Mouse (Mus musculus) cerebellum, postnatal 25 days (tissue): ENCODE data around the gene Zfp790.
A peak's percentile ranks its signal among the peaks of the same experiment; 100 is the strongest.
"Not testable (repeated sequence)": the region's sequence is repeated elsewhere in the genome, so short reads cannot be mapped to it uniquely, and the experiment has no call there.

Source experiments
- DNase-seq, 2 experiments: peaks; one replicate each; pipeline ENCODE4 v3.0.0; 2021; ENCODE audit warnings: mixed read lengths in 2 of 2

Gene Zfp790

GRCm38 (mm10) chr7:29844616-29845015, 28.7 kb downstream of the Zfp790 start:
- DNase-seq, result no peak

GRCm38 (mm10) chr7:29852831-29853218, 36.9 kb downstream of the Zfp790 start:
- no peak for DNase-seq

GRCm38 (mm10) chr7:29853219-29853842, 37.4 kb downstream of the Zfp790 start, which contains the start of gene Zfp940:
Zfp940 (minus strand) TSS chr7:29853669.
- peak; percentile 89 to 90 for DNase-seq

GRCm38 (mm10) chr7:29859532-29860517, 43.9 kb downstream of the Zfp790 start, which contains the start of gene Zfp420:
Zfp420 (plus strand) TSS chr7:29859979.
- peak; percentile 89 to 96 for DNase-seq

GRCm38 (mm10) chr7:29861660-29862059, 45.7 kb downstream of the Zfp790 start:
- no peak for DNase-seq

- DNase-seq, result no peak
Measured at GRCm38 (mm10) chr7:29874256-29874655, 58.3 kb downstream of the Zfp790 start.

- DNase-seq, result not testable (repeated sequence)
Measured at GRCm38 (mm10) chr7:29877561-29877960, 61.6 kb downstream of the Zfp790 start.

- no peak for DNase-seq
Measured at GRCm38 (mm10) chr7:29880056-29880455, 64.1 kb downstream of the Zfp790 start.
